Mouse (Mus musculus) intestine, embryonic 16.5 days (tissue): ENCODE results near the gene Bckdha. TPM values are rescaled to one million over a fixed set of nuclear protein-coding genes. Genes with fewer than 3 reads are reported as not detected.

ENCODE experiments used
- ATAC-seq: fragments of 200-750 bp; cut with Nextera tagmentation; 2 replicates; pipeline ENCODE4 v1.8.0; 2017; ENCODE audit warnings: moderate TSS enrichment, moderate library complexity
- H3K27ac ChIP-seq: fragments of 300-500 bp; sonication (generic); 2 replicates; pipeline ENCODE4 v1.5.1; 2014; ENCODE audit warnings: mild to moderate bottlenecking, low read length
- H3K27me3 ChIP-seq: fragments of 300-500 bp; sonication (generic); replicated peaks from 2 replicates; pipeline ENCODE4 v1.6.1; 2014; ENCODE audit warnings: low read length, control low read depth, mixed read lengths; ENCODE audit not compliant: control insufficient read depth, insufficient read depth
- H3K36me3 ChIP-seq: fragments of 300-500 bp; sonication (generic); 2 replicates; pipeline ENCODE4 v1.6.1; 2014; ENCODE audit warnings: low read length, control low read depth; ENCODE audit not compliant: control insufficient read depth, insufficient read depth
- H3K4me1 ChIP-seq: fragments of 300-500 bp; sonication (generic); 2 replicates; pipeline ENCODE4 v1.6.1; 2014; ENCODE audit warnings: low read length, control low read depth, mixed read lengths; ENCODE audit not compliant: control insufficient read depth, insufficient read depth
- H3K4me2 ChIP-seq: fragments of 300-500 bp; sonication (generic); 2 replicates; pipeline ENCODE4 v1.6.1; 2014; ENCODE audit warnings: low read depth, low read length, control low read depth
- H3K4me3 ChIP-seq: fragments of 300-500 bp; sonication (generic); 2 replicates; pipeline ENCODE4 v1.5.1; 2014; ENCODE audit warnings: mild to moderate bottlenecking, low read length
- H3K9ac ChIP-seq: fragments of 300-500 bp; sonication (generic); 2 replicates; pipeline ENCODE4 v1.6.1; 2014; ENCODE audit warnings: low read depth, low read length
- H3K9me3 ChIP-seq: fragments of 300-500 bp; sonication (generic); 2 replicates; pipeline ENCODE4 v1.6.1; 2016; ENCODE audit warnings: low read length, control low read depth; ENCODE audit not compliant: control insufficient read depth
- WGBS: fragments of 180-500 bp; shearing (Covaris S2); extraction: QIAGEN DNeasy Blood & Tissue Kit; methylation state at CpG from one replicate; pipeline ENCODE4 v1.1.7; 2014; 5-methylcytosine and 5-hydroxymethylcytosine counted together
- polyA plus RNA-seq: library from polyadenylated mRNA; unstranded; fragments of >200 nt; fragmentation: Nextera tagmentation; extraction: Ambion mirVana; gene quantifications from 2 replicates; pipeline ENCODE4 v1.2.1, GENCODE M21; 2015

The Bckdha gene
- polyA plus RNA-seq, 1 experiment from 2014 or later: 50.9 TPM

DNA sequence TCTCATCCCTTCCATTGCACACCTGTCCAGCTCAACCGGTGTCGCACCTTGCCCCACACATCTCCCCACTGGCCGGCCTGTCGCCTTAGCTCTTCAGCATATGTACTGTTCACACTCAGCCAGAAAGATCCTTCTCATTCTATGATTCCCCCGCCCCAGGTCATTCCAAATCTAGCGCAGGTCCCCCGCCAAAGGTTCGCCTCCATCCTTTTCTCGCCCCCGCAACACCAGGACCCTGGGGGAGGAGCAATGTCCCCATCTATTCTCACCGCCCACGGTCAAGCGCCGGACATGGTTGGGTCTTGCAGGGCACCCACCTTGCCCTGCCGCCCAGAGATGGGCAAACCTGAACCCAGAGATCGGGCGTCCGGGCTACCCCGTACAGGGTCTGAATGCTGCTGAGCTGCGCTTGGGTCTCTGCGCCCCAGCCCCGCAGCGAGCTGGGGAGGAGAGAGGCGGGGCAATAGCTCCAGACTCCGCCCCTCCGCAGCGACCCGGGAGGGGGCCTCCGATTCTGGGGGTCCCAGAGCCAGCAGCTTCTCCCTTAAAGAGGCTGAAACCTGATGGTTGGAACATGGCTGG lies 16.0 kb upstream of the Bckdha start, which contains the start of gene Tmem91:
Gene Tmem91 (minus strand): TSS at position 448 of the 582 bp plus-strand sequence.
- Histone ChIP-seq H3K4me1 (peaks cover 7% of the 10 kb centered on the region; the same call in 1 of the 2 replicates), H3K4me2 (peak within 1 kb of the TSS; percentile 62), H3K27me3 (peaks cover 24% of the 10 kb centered on the region), H3K4me3 (peak within 1 kb of the TSS; percentile 44), H3K9ac (peak within 1 kb of the TSS; percentile 53), H3K36me3 (no peaks in the 10 kb centered on the region), H3K9me3 (no peaks in the 10 kb centered on the region), H3K27ac (no peak within 1 kb of the TSS)
- 2% methylated on average over 29 of the region's 29 CpGs for WGBS
- no peak for ATAC-seq

DNA sequence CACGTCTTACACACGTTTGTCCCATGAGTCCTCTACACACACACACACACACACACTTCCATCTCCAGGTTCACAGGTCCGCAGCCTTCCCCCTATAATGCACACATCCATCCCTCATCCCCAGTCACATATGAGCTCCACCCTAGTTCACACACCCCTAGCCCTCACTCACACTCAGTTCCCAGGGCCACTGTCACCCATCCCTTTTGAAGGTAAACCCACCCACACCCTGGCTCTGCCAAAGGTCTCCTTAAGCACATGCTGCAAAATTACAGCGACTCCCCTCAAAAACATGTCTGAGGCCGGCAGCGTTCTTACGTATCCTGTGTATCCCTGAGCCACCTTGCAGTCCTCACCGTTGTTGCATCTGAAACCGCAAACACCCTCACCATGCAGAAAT lies 15.5 kb upstream of the Bckdha start:
- peaks cover 24% of the 10 kb centered on the region for H3K27me3 ChIP-seq
- WGBS: 21% methylated on average over 9 of the region's 9 CpGs
- H3K4me1 ChIP-seq: peaks cover 7% of the 10 kb centered on the region; the same call in 1 of the 2 replicates
- peak overlapping the region; percentile 62; the same call in 1 of the 2 replicates for H3K4me2 ChIP-seq
- H3K4me3 ChIP-seq: peak overlapping the region; percentile 44; the same call in 1 of the 2 replicates
- no peaks in the 10 kb centered on the region for H3K9me3 ChIP-seq
- no peak for ATAC-seq
- no peak overlapping the region for H3K27ac ChIP-seq
- no peaks in the 10 kb centered on the region for H3K36me3 ChIP-seq
- peak overlapping the region; percentile 53 for H3K9ac ChIP-seq

DNA sequence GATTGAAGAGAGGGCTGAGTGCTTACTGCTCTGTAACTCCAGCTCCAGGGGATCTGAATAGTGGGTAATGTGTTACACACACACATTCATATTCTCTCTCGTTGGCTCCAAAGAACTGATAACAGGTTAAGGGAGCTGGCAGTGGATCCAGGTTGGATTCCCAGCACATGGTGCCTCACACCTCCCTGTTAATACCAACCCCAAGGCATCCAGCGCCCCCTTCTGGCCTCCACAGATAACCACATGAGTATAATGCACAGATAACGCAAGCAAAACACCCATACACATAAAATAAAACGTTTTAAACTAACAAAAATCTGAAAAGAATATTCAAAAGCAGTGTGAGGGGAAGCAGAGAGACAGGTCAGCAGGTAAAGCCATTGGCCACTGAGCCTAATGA lies 13.7 kb upstream of the Bckdha start:
- H3K4me2 ChIP-seq: no peak overlapping the region
- 55% methylated on average over 4 of the region's 4 CpGs for WGBS
- H3K27me3 ChIP-seq: peaks cover 24% of the 10 kb centered on the region
- no peak overlapping the region for H3K9ac ChIP-seq
- no peak for ATAC-seq
- H3K36me3 ChIP-seq: no peaks in the 10 kb centered on the region
- H3K9me3 ChIP-seq: no peaks in the 10 kb centered on the region
- no peak overlapping the region for H3K4me3 ChIP-seq
- H3K27ac ChIP-seq: no peak overlapping the region
- H3K4me1 ChIP-seq: peaks cover 7% of the 10 kb centered on the region; the same call in 1 of the 2 replicates

DNA sequence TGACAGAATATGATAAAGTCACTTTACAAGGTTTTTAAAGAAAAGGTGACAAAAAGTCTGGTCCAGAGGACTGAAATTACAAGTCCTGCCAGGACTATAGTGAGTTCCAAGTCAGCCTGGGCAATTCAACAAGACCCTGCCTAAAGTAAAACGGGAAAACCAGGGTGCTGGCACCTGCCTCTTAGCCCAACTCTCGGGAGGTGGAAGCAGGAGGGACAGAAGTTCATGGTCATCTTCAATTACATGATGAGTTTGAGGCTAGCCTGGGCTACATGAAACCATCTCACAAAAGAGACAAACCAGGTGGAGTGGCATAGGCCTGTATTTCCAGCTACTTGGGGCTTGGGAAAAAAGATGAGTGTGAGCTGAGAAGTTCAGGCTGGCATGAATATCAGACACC lies 12.9 kb upstream of the Bckdha start:
- H3K27me3 ChIP-seq: peaks cover 24% of the 10 kb centered on the region
- no peak overlapping the region for H3K4me3 ChIP-seq
- H3K9me3 ChIP-seq: no peaks in the 10 kb centered on the region
- no peak for ATAC-seq
- no peak overlapping the region for H3K4me2 ChIP-seq
- 0 out of 2 replicates have a peak, but pooled peaks cover 6% of the 10 kb centered on the region for H3K36me3 ChIP-seq
- peaks cover 7% of the 10 kb centered on the region; the same call in 1 of the 2 replicates for H3K4me1 ChIP-seq
- WGBS: 66% methylated on average over 2 of the region's 2 CpGs
- no peak overlapping the region for H3K9ac ChIP-seq
- H3K27ac ChIP-seq: no peak overlapping the region

DNA sequence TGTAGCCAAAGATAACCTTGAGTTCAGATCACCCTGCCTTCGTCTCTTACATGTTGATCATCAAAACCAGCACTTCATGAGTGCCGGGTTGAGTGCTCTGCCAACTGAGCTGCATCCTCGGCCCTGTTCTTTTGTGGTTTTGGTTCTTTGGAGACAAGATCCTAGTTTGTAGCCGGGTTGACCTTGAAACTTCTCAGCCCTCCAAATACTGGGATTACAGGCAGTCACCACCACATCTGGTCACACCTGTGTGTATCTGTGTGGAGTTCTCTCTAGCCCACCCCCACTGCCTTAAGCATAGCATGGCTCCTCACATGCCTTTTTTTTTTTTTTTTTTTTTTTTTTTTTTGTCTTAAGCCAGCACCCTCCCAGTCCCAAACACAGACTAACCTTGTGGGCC lies 11.3 kb upstream of the Bckdha start:
- H3K27ac ChIP-seq: no peak overlapping the region
- peaks cover 18% of the 10 kb centered on the region; the same call in 1 of the 2 replicates for H3K27me3 ChIP-seq
- no peak overlapping the region for H3K4me2 ChIP-seq
- ATAC-seq: no peak
- H3K4me1 ChIP-seq: peaks cover 7% of the 10 kb centered on the region; the same call in 1 of the 2 replicates
- no peak overlapping the region for H3K4me3 ChIP-seq
- 0 out of 2 replicates have a peak, but pooled peaks cover 10% of the 10 kb centered on the region for H3K36me3 ChIP-seq
- no peaks in the 10 kb centered on the region for H3K9me3 ChIP-seq
- WGBS: 87% methylated on average over 4 of the region's 4 CpGs
- H3K9ac ChIP-seq: no peak overlapping the region

DNA sequence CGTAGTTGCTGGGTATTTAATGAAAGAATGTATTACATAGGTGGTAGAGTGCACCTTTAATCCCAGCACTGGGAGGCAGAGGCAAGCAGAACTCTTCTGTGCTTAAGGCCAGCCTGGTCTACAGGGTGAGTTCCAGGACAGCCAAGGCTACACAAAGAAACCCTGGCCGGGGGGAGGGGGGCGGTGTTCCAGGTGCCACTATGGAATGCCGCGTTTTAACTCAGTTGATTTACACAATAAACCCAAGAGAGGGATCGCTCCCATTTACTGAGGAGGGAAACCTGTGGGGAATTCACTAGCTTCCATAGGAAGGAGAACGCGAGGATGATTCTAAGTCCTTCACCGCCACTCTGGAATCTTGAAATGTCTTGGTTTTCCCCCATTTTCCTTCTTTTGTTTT lies 10.8 kb upstream of the Bckdha start:
- peaks cover 3% of the 10 kb centered on the region; the same call in 1 of the 2 replicates for H3K4me1 ChIP-seq

DNA sequence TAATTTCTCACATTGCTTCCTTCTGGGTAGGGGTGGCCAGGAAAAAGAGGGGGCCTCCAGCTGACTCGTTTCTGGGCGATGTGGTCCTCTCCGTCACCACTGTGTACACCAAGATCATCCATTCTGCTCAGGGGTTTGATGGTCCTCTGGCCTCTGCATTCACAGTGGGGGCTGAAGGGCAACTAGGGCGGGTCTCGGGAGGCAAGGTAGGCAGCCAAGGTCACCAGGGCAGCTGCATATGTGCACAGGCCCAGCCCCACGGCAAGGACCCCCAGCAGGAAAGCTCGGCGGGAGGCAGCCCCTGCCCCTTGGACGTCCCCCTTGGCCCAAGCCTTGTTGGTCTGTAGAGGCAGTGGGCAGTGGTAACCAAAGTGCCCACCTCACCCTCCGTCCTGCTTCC lies 10.4 kb upstream of the Bckdha start:
- peaks cover 10% of the 10 kb centered on the region; the same call in 1 of the 2 replicates for H3K36me3 ChIP-seq
- 86% methylated on average over 10 of the region's 10 CpGs for WGBS
- no peaks in the 10 kb centered on the region for H3K4me1 ChIP-seq
- H3K4me2 ChIP-seq: no peak overlapping the region
- no peak overlapping the region for H3K27ac ChIP-seq
- H3K27me3 ChIP-seq: peaks cover 9% of the 10 kb centered on the region; the same call in 1 of the 2 replicates
- ATAC-seq: no peak
- H3K4me3 ChIP-seq: no peak overlapping the region
- no peaks in the 10 kb centered on the region for H3K9me3 ChIP-seq
- no peak overlapping the region for H3K9ac ChIP-seq

More for the DNA sequence above, 10.8 kb upstream of the Bckdha start:
- Histone ChIP-seq H3K4me3 (no peak overlapping the region), H3K36me3 (peaks cover 10% of the 10 kb centered on the region; the same call in 1 of the 2 replicates), H3K9ac (no peak overlapping the region), H3K9me3 (no peaks in the 10 kb centered on the region), H3K27ac (no peak overlapping the region), H3K4me2 (no peak overlapping the region), H3K27me3 (peaks cover 14% of the 10 kb centered on the region; the same call in 1 of the 2 replicates)
- ATAC-seq: no peak
- WGBS: 70% methylated on average over 9 of the region's 9 CpGs

DNA sequence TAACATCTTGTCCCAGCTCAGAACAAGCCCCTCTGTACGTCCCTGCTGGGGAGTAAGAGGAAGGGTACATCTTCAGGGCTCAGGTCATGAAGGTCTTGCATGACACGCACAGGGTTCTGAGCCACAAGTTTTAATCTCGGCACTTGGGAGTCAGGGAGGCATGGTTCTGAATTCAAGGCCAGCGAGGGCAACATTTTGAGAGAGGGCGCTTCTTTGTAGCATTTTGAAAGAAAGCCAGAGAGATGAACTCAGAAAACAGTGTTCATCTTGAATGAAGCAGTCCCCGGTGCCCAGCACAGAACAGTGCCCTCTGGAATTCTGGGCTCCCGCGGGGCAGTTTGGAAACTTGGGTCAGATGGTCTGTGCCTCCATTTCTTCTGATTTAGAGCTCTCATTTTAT lies 7.6 kb upstream of the Bckdha start:
- H3K4me2 ChIP-seq: no peak overlapping the region
- no peak overlapping the region for H3K9ac ChIP-seq
- ATAC-seq: no peak
- no peaks in the 10 kb centered on the region for H3K27me3 ChIP-seq
- 94% methylated on average over 8 of the region's 8 CpGs for WGBS
- H3K36me3 ChIP-seq: peaks cover 10% of the 10 kb centered on the region; the same call in 1 of the 2 replicates
- no peaks in the 10 kb centered on the region for H3K4me1 ChIP-seq
- no peak overlapping the region for H3K4me3 ChIP-seq
- H3K27ac ChIP-seq: no peak overlapping the region
- no peaks in the 10 kb centered on the region for H3K9me3 ChIP-seq

DNA sequence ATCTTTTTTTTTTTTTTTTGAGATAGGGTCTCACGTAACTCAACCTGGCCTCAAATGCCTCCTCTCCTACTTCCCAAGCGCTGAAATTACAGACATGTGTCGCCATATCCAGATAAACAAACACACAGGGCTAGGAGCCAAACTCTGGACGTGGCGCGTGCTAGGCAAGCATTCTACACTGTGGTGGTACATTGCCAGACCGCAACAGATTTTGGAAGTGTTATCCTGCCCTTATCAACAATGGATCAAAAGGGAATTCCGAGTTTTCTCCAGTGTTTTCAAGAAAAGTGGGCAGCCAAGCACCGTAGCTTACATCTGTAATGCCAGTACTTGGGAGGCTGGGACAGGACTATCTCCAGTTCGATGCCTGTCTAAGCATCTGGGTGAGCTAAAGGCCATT lies 996 bp downstream of the Bckdha start:
- ATAC-seq: no peak
- Histone ChIP-seq H3K36me3 (no peaks in the 10 kb centered on the region), H3K9me3 (no peaks in the 10 kb centered on the region), H3K27me3 (no peaks in the 10 kb centered on the region), H3K4me3 (peak overlapping the region; percentile 62), H3K4me1 (peaks cover 10% of the 10 kb centered on the region), H3K4me2 (peak overlapping the region; percentile 69), H3K27ac (no peak overlapping the region), H3K9ac (peak overlapping the region; percentile 64)
- WGBS: 31% methylated on average over 10 of the region's 10 CpGs
